Comparison of ENCODE assay signal across 16 mouse cellular contexts in genomic region chr13:52345375-52346026, GRCm38 (mm10).
DNase-seq lines count a peak whose midpoint lies in the region; ATAC-seq and TF ChIP-seq lines count a peak whose summit lies in the region.
"Had no signal": no experiment of that assay in that cellular context is flagged by ENCODE, and none has a peak within 500 bp of the region (broad histone marks: within the 10 kb centered on the region; RNA-seq: fewer than 3 reads in every experiment).

No protein-coding gene starts in this region.

- no peak overlapping the region for H3K4me2 ChIP-seq in forebrain, embryonic 16.5 days (ENCODE audit: low read length)
- H3K4me2 ChIP-seq: neural tube, embryonic 15.5 days had no signal

- no peak for TF ChIP-seq CTCF in C2C12 (IDR thresholded peaks at IDR 0.05; ENCODE audit: control insufficient read depth, insufficient read depth, insufficient read length)
- TF ChIP-seq CTCF in cortical plate, adult 2 months (IDR thresholded peaks at IDR 0.05; ENCODE audit: extremely low read depth, insufficient read depth, low read length), result no peak

- no peak overlapping the region for H3K9ac ChIP-seq in forebrain, embryonic 16.5 days (replicated peaks; ENCODE audit: low read depth, low read length)
- H3K9ac ChIP-seq: liver, postnatal 0 days; neural tube, embryonic 15.5 days had no signal

- peaks cover 9% of the 10 kb centered on the region; the same call in 1 of the 2 replicates for H3K4me1 ChIP-seq in cortical plate, adult 2 months (ENCODE audit: control insufficient read depth, insufficient read depth, low read length)
- peaks cover 8% of the 10 kb centered on the region for H3K4me1 ChIP-seq in forebrain, embryonic 16.5 days (replicated peaks; ENCODE audit: control insufficient read depth, insufficient read depth, low read length)
- H3K4me1 ChIP-seq: hindbrain, embryonic 10.5 days; neural tube, embryonic 15.5 days had no signal

- H3ac ChIP-seq in C2C12 (ENCODE audit: control insufficient read depth, insufficient read length, low read depth), result no peak overlapping the region

- DNase-seq in cerebellum, adult 11-12 months, result peak; percentile 58
- DNase-seq in cerebellum, adult 8-10 months, result no peak
- peak; percentile 35 for DNase-seq in layer of hippocampus, adult 9-11 months
- DNase-seq in layer of hippocampus, postnatal 36 days, result no peak
- DNase-seq in spleen, postnatal 4 days (ENCODE audit: low spot score in 2 of 2), result no peak
- DNase-seq: adrenal gland, adult 8-10 months; kidney, adult 8-10 months; liver, postnatal 0 days had no signal

- H3K27me3 ChIP-seq in C2C12 (ENCODE audit: control insufficient read depth, insufficient read depth, insufficient read length), result no peaks in the 10 kb centered on the region
- H3K27me3 ChIP-seq in forebrain, embryonic 16.5 days (replicated peaks; ENCODE audit: control insufficient read depth, insufficient read depth, low read length), result no peaks in the 10 kb centered on the region
- H3K27me3 ChIP-seq: neural tube, embryonic 15.5 days had no signal

- H3K79me3 ChIP-seq in C2C12 (ENCODE audit: low read depth), result no peaks in the 10 kb centered on the region

- ATAC-seq in forebrain, embryonic 16.5 days, result no peak
- ATAC-seq: liver, postnatal 0 days; midbrain, embryonic 16.5 days; Patski had no signal

- no peaks in the 10 kb centered on the region for H3K36me3 ChIP-seq in C2C12 (ENCODE audit: control insufficient read depth, insufficient read depth)
- H3K36me3 ChIP-seq in forebrain, embryonic 16.5 days (ENCODE audit: control insufficient read depth, insufficient read depth), result no peaks in the 10 kb centered on the region
- H3K36me3 ChIP-seq: hindbrain, embryonic 10.5 days; neural tube, embryonic 15.5 days had no signal

- peak overlapping the region; percentile 56 for H3K27ac ChIP-seq in cortical plate, adult 2 months (ENCODE audit: insufficient read depth, low read length)
- H3K27ac ChIP-seq in forebrain, embryonic 16.5 days (ENCODE audit: low read length), result no peak overlapping the region
- H3K27ac ChIP-seq: hindbrain, embryonic 10.5 days; neural tube, embryonic 15.5 days; stomach, postnatal 0 days had no signal

- H3K9me3 ChIP-seq in forebrain, embryonic 16.5 days (ENCODE audit: control insufficient read depth, low read length), result no peaks in the 10 kb centered on the region
- H3K9me3 ChIP-seq: hindbrain, embryonic 10.5 days; neural tube, embryonic 15.5 days had no signal

- no peak for TF ChIP-seq POLR2A in cortical plate, adult 2 months (IDR thresholded peaks at IDR 0.05; ENCODE audit: extremely low read depth, insufficient read depth, low read length)

- 51% methylated on average over 13 of the region's 13 CpGs for WGBS in forebrain, embryonic 16.5 days

- H3K79me2 ChIP-seq in C2C12 (ENCODE audit: control insufficient read depth, insufficient read depth), result no peaks in the 10 kb centered on the region

- no peak overlapping the region for H3K4me3 ChIP-seq in C2C12 (ENCODE audit: insufficient read depth, poor library complexity, severe bottlenecking)
- H3K4me3 ChIP-seq in cortical plate, adult 2 months (ENCODE audit: insufficient read depth, low read length), result no peak overlapping the region
- no peak overlapping the region for H3K4me3 ChIP-seq in forebrain, embryonic 16.5 days (replicated peaks; ENCODE audit: low read length)
- H3K4me3 ChIP-seq: hindbrain, embryonic 10.5 days; neural tube, embryonic 15.5 days had no signal

TF ChIP-seq in C2C12, 6 proteins besides CTCF, POLR2A, EP300 and RAD21:
- TF ChIP-seq CEBPB (IDR thresholded peaks at IDR 0.05; ENCODE audit: low read depth) (peak; percentile 66), USF1 (IDR thresholded peaks at IDR 0.05; ENCODE audit: low read depth) (peak; percentile 44), FOSL1 (IDR thresholded peaks at IDR 0.05; ENCODE audit: insufficient read depth, low read length, poor library complexity, severe bottlenecking) (no peak)
TF ChIP-seq in C2C12: peak in this region for 2.

Comparison
In these comparisons a context has a peak if more than half of its experiments do, and no peak if none do; other contexts are left out.
1. DNase-seq: peak in cerebellum, adult 11-12 months (single experiment) and layer of hippocampus, adult 9-11 months (single experiment); none in cerebellum, adult 8-10 months (single experiment), layer of hippocampus, postnatal 36 days (0 of 2) and spleen, postnatal 4 days (0 of 2).